Comparison of ENCODE assay signal across 8 mouse cellular contexts in the genomic region with DNA sequence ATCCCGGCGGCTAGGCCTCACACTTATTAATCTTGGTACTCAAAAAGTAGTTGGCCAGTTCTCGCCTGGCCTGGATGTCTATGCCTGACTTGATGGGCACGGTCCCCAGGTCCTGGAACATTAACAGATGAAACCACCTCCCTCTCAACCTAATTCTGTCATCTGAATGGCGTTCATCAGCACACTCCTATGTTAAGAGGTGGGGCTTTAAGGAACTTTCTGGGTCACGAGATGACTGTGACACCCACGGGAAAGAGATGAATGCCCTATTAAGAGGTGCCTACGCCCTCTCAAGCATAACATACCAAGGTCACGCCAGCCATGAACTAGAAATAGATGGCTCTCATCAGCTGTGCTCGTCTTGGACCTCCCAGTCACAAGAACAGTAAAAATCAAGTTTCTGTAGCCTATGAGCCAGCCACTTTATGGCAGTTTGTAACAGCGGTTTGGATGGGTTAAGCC. TPM values are rescaled to one million over a fixed set of nuclear protein-coding genes. Genes with fewer than 3 reads are reported as not detected.
DNase-seq lines count a peak whose midpoint lies in the region; ATAC-seq lines count a peak whose summit lies in the region.

No protein-coding gene starts in this region.

- peak overlapping the region; percentile 95 for H3K9ac ChIP-seq in kidney, embryonic 14.5 days (ENCODE audit: low read depth, low read length)
- peak overlapping the region; percentile 96 for H3K9ac ChIP-seq in forebrain, embryonic 14.5 days (ENCODE audit: low read length)
- peak overlapping the region; percentile 97 for H3K9ac ChIP-seq in liver, embryonic 12.5 days

- peak overlapping the region; percentile 93 for H3K27ac ChIP-seq in kidney, embryonic 14.5 days (ENCODE audit: low read depth, low read length)
- peak overlapping the region; percentile 87; the same call in 1 of the 2 replicates for H3K27ac ChIP-seq in forebrain, embryonic 14.5 days (ENCODE audit: low read depth, low read length)
- peak overlapping the region; percentile 93 for H3K27ac ChIP-seq in liver, embryonic 12.5 days

- H3K4me2 ChIP-seq in kidney, embryonic 14.5 days (replicated peaks; ENCODE audit: low read depth, low read length), result peak overlapping the region; percentile 68
- H3K4me2 ChIP-seq in forebrain, embryonic 14.5 days (ENCODE audit: low read length), result peak overlapping the region; percentile 53
- H3K4me2 ChIP-seq in liver, embryonic 12.5 days, result peak overlapping the region; percentile 79

- peaks cover 19% of the 10 kb centered on the region for H3K36me3 ChIP-seq in kidney, embryonic 14.5 days (ENCODE audit: control insufficient read depth, insufficient read depth, low read length)
- H3K36me3 ChIP-seq in forebrain, embryonic 14.5 days (ENCODE audit: control insufficient read depth, insufficient read depth, low read length), result peaks cover 21% of the 10 kb centered on the region
- H3K36me3 ChIP-seq in liver, embryonic 12.5 days, result peaks cover 31% of the 10 kb centered on the region
- 0 out of 2 replicates have a peak, but pooled peaks cover 2% of the 10 kb centered on the region for H3K36me3 ChIP-seq in splenic B cell, adult 2 months (ENCODE audit: control insufficient read depth, insufficient read depth, low read length, poor library complexity, severe bottlenecking)

- H3K27me3 ChIP-seq in kidney, embryonic 14.5 days (ENCODE audit: control insufficient read depth, insufficient read depth, low read length), result no peaks in the 10 kb centered on the region
- H3K27me3 ChIP-seq in forebrain, embryonic 14.5 days (replicated peaks; ENCODE audit: control insufficient read depth, insufficient read depth, low read length), result no peaks in the 10 kb centered on the region
- no peaks in the 10 kb centered on the region for H3K27me3 ChIP-seq in liver, embryonic 12.5 days (replicated peaks)
- no peaks in the 10 kb centered on the region for H3K27me3 ChIP-seq in splenic B cell, adult 2 months (ENCODE audit: control insufficient read depth, insufficient read depth, low read length, poor library complexity, severe bottlenecking)

- no peaks in the 10 kb centered on the region for H3K9me3 ChIP-seq in kidney, embryonic 14.5 days (ENCODE audit: control insufficient read depth, low read length)
- H3K9me3 ChIP-seq in forebrain, embryonic 14.5 days (replicated peaks; ENCODE audit: control insufficient read depth, low read length), result no peaks in the 10 kb centered on the region
- no peaks in the 10 kb centered on the region for H3K9me3 ChIP-seq in liver, embryonic 12.5 days (replicated peaks)

- H3K4me1 ChIP-seq in kidney, embryonic 14.5 days (ENCODE audit: control insufficient read depth, insufficient read depth, low read length), result peaks cover 11% of the 10 kb centered on the region
- H3K4me1 ChIP-seq in forebrain, embryonic 14.5 days (ENCODE audit: control insufficient read depth, insufficient read depth, low read length), result peaks cover 14% of the 10 kb centered on the region
- H3K4me1 ChIP-seq in liver, embryonic 12.5 days, result peaks cover 48% of the 10 kb centered on the region

- ATAC-seq in kidney, embryonic 14.5 days (ENCODE audit: low FRiP score, low TSS enrichment), result peak; percentile 65
- ATAC-seq in forebrain, embryonic 14.5 days, result peak; percentile 54; the same call in 1 of the 2 replicates
- peak; percentile 73 for ATAC-seq in liver, embryonic 12.5 days

- 5% methylated on average over 11 of the region's 11 CpGs for WGBS in kidney, embryonic 14.5 days
- 11% methylated on average over 11 of the region's 11 CpGs for WGBS in forebrain, embryonic 14.5 days
- WGBS in liver, embryonic 12.5 days (ENCODE audit: insufficient replicate concordance), result 13% methylated on average over 11 of the region's 11 CpGs

- no peak for DNase-seq in kidney, adult 8-10 months
- peak; percentile 86 for DNase-seq in Muller cell, postnatal 12 days (ENCODE audit: inconsistent ontology term)
- DNase-seq in forebrain, embryonic 14.5 days (ENCODE audit: low spot score), result no peak
- DNase-seq in splenic B cell, adult 2 months (ENCODE audit: low read depth, low spot score), result peak; percentile 89
- DNase-seq in adrenal gland, adult 2 months, result no peak
- no peak for DNase-seq in urinary bladder, postnatal 25 days (ENCODE audit: low spot score)

- peak overlapping the region; percentile 95 for H3K4me3 ChIP-seq in kidney, embryonic 14.5 days (ENCODE audit: low read length)
- peak overlapping the region; percentile 92 for H3K4me3 ChIP-seq in forebrain, embryonic 14.5 days (ENCODE audit: low read depth, low read length)
- H3K4me3 ChIP-seq in liver, embryonic 12.5 days, result peak overlapping the region; percentile 88

RNA-seq across cellular contexts. Expression of a gene that starts 0.5 kb away (rescaled TPM):
- polyA plus RNA-seq in kidney, embryonic 14.5 days (2014; fragmentation: Nextera tagmentation; extraction: Ambion mirVana), result 33.6 and 36.7 TPM in 2 replicates
- 30.9 and 36.3 TPM in 2 replicates for polyA plus RNA-seq in forebrain, embryonic 14.5 days (2014; fragmentation: Nextera tagmentation; extraction: Ambion mirVana)
- polyA plus RNA-seq in liver, embryonic 12.5 days (2016; fragmentation: Nextera tagmentation; extraction: Ambion mirVana), result 19.6 and 19.9 TPM in 2 replicates
- 10 to 100 TPM; 49.3 to 61.8 TPM for total RNA-seq in adrenal gland, adult 2 months (2021)
- 1.9 and 2.4 TPM in 2 replicates for polyA plus RNA-seq in adrenal gland, adult 2 months (2012; rRNA removed)

RNA-seq across cellular contexts. Expression of a gene that starts 26.0 kb away (rescaled TPM):
- 86.5 and 89.9 TPM in 2 replicates for polyA plus RNA-seq in kidney, embryonic 14.5 days (2014; fragmentation: Nextera tagmentation; extraction: Ambion mirVana)
- polyA plus RNA-seq in forebrain, embryonic 14.5 days (2014; fragmentation: Nextera tagmentation; extraction: Ambion mirVana), result 96.4 and 119 TPM in 2 replicates
- 39.9 and 40.7 TPM in 2 replicates for polyA plus RNA-seq in liver, embryonic 12.5 days (2016; fragmentation: Nextera tagmentation; extraction: Ambion mirVana)
- 10 to 100 TPM; 60.0 to 66.6 TPM for total RNA-seq in adrenal gland, adult 2 months (2021)
- polyA plus RNA-seq in adrenal gland, adult 2 months (2012; rRNA removed), result 3.4 and 3.7 TPM in 2 replicates

RNA-seq across cellular contexts. Expression of a gene that starts 30.4 kb away (rescaled TPM):
- polyA plus RNA-seq in kidney, embryonic 14.5 days (2014; fragmentation: Nextera tagmentation; extraction: Ambion mirVana), result 7.0 and 18.0 TPM in 2 replicates
- 4.6 and 5.4 TPM in 2 replicates for polyA plus RNA-seq in forebrain, embryonic 14.5 days (2014; fragmentation: Nextera tagmentation; extraction: Ambion mirVana)
- polyA plus RNA-seq in liver, embryonic 12.5 days (2016; fragmentation: Nextera tagmentation; extraction: Ambion mirVana), result 2.9 and 3.7 TPM in 2 replicates
- total RNA-seq in adrenal gland, adult 2 months (2021), result 10 to 100 TPM; 32.4 to 45.8 TPM
- polyA plus RNA-seq in adrenal gland, adult 2 months (2012; rRNA removed), result 13.3 and 22.3 TPM in 2 replicates

RNA-seq across cellular contexts. Expression of a gene that starts 31.1 kb away (rescaled TPM):
- polyA plus RNA-seq in kidney, embryonic 14.5 days (2014; fragmentation: Nextera tagmentation; extraction: Ambion mirVana), result 25.9 and 62.3 TPM in 2 replicates
- polyA plus RNA-seq in forebrain, embryonic 14.5 days (2014; fragmentation: Nextera tagmentation; extraction: Ambion mirVana), result 72.5 and 79.2 TPM in 2 replicates
- 35.3 and 36.6 TPM in 2 replicates for polyA plus RNA-seq in liver, embryonic 12.5 days (2016; fragmentation: Nextera tagmentation; extraction: Ambion mirVana)
- 100 to 1,000 TPM; 115 to 146 TPM for total RNA-seq in adrenal gland, adult 2 months (2021)
- polyA plus RNA-seq in adrenal gland, adult 2 months (2012; rRNA removed), result 40.7 and 47.9 TPM in 2 replicates

Comparison
In these comparisons a context has a peak if more than half of its experiments do, and no peak if none do; other contexts are left out.
1. DNase-seq: peak in Muller cell, postnatal 12 days (single experiment) and splenic B cell, adult 2 months (single experiment); none in kidney, adult 8-10 months (0 of 2), forebrain, embryonic 14.5 days (single experiment), adrenal gland, adult 2 months (single experiment) and urinary bladder, postnatal 25 days (single experiment).
2. Peak in every context shown above with its lines, with median percentiles within 50 percentile points of each other: ATAC-seq, H3K27ac ChIP-seq, H3K4me2 ChIP-seq, H3K4me3 ChIP-seq and H3K9ac ChIP-seq.